Mouse (Mus musculus) urinary bladder, postnatal 4 days (tissue): Measurements from ENCODE around the gene Fam214b.

Experiments used
- DNase-seq, 2 experiments: peaks; one replicate each; pipeline ENCODE4 v3.0.0; 2021 to 2022; ENCODE audit warnings: low spot score in 2 of 2

Gene Fam214b

DNA sequence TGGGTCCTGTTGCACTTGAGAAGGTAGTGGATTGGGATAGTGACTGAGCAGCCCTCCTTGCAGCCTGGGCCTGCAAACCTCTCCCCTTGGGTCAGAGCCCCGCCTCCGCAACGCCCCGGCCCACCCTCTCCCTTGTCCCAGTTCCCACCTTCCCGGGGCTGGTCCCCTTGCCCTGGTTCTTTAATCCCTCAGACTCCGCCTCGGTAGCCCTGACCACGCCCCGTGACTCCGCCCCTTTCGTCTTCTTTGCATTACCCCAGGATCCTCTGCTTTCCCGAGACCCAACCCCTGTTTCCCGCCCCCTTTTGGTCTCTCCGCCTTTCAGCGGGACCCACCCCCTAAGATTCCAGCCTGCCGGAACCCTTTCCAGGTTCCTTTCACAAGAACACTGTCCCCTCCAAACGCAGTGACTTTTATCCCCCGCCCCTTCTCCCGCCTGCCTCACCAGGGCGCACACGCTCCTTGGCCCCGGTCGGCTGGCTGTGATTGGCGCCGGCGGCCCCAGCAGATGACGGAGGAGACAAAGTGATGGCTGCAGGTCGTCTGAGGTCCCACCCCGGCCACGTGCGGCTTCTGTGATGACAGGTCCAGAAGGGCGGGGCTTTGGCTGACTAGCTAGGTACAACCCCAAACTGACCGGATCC lies at the start of gene Fam214b:
Fam214b (minus strand) TSS at position 562 of the 644 bp plus-strand sequence.
- peak; percentile 97 to 99 for DNase-seq

DNA sequence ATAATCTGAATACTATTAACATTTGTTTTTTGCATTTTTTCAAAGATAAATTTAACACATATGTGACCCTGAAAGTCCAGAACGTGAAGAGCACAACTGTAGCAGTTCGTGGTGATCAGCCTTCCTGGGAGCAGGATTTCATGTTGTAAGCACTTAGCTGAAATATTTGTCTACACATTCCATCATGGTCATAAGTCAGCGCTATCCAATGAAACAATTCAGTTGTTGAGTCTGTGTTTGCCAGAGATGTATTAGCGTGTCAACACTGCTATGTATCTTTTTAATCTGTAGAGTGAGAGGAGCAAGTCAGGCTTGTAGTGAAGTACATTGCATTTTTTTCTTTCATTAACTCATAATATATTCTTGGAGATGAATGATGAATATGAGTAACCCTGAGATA lies 45.2 kb upstream of the Fam214b start:
- DNase-seq: no peak

DNA sequence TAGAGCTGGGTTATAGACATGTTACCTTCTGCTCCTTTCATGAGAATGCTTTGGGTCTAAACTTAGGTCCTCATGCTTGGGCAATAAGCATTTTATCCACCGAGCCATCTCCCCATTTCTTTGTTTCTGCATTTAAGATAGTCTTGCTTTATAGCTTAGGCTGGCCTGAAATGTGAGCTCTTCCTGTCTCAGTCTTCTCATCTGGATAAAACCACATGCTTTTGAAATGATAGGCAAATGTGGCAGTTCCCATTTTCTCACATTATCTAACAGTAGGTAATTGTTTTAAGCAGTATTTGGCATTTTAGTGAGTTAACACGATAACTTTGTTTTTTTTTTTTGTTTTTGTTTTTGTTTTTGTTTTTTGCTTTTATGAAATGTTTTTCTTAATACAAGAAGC lies 43.9 kb upstream of the Fam214b start:
- no peak for DNase-seq

DNA sequence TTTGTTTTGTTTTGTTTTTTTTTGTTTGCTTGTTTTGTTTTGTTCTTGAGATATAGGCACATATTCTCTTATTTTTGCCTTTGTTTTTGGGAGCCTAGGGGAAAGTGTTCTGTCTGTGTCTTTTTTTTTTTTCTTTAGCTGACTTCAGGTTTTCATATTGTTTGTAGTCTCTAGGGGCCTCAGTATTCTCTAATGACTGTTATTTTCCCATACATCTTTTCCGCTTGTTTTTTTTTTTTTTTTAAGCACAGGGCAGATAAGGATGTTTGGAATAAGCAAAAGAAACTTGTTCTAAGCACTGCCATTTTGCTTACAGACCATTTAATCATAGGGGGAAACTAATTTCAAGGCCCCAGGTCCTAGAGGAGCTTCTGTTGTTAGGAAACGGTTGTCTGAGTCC lies 36.4 kb upstream of the Fam214b start:
- DNase-seq: no peak

DNA sequence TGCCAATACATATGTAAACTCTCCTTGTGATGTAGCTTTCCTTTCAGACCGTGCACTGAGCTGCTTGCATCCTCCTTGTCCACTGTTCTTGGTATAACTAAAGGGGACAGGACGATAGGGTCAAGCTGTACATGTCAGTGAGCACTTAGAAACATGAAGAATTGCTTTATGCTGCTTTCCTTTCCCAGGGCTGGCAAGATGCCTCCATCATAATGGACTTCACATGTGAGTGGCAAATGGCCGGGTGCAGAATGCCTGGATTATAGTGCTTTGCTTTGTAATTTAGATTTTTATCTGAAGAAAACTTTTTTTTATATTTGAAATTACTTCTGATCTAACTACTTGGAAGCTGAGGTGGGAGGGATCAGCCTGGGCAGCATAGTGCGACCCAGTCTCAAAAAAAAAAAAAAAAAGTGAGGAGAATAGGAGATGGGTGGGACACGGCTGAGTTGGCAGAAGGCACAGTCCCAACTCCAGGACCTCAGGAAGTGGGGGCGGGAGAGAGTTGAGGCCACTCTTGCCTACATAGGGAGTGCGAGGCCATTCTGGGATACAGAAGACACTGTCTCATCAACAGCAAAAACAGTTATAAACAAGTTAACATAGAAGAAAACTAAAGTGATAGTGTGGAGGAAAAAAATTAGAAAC lies 32.2 kb upstream of the Fam214b start:
- no peak for DNase-seq

DNA sequence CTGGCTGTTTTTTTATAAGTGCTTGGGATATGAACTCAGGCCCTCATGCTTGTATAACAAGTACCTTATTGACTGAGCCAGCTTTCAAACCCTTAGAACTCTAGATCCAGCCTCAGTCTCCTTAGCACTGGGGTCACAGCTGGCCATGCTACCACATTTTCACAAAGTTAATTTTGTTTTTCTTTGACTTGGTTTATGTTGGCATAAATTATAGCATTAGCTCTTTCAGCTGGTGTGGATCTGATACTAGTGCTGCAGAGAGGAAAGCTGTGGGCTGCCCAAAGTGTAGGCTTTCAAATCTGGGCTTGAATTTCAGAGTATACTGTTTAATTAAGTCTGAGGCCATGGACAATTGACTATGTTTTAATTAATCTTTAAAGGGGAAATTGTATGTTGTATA lies 28.9 kb upstream of the Fam214b start:
- DNase-seq: no peak

DNA sequence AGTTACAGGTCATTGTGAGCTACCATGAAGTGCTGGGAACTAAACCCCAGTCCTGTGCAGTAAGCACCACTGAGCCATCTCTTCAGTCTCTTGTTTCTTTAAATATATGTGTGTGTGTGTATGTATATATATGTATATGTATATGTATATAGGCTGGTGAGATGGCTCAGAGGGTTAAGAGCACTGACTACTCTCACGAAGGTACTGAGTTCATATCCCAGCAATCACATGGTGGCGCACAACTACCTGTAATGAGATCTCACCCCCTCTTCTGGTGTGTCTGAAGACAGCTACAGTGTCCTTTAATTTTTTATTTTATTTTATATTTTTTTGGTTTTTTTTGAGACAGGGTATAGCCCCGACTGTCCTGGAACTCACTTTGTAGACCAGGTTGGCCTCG lies 19.5 kb upstream of the Fam214b start:
- DNase-seq: no peak

DNA sequence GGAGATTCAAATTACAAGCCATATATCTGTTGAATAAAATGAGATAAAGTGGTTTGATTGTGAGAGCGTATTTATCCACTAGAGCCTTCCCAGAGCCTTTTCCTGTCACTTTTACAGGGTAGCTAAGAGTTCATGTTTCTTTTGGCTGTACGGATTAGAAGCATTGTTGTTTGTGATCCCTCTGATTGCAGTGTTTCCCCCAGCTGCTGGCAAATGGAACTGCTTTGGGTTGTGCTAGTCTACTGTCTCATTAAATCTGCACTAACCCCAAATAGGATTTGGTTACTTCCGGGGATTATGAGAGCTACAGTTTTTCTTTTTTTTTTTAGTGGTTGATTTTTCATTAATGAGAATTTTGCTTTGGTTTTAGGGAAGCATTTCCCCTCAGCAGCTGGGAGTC lies 14.3 kb upstream of the Fam214b start:
- DNase-seq: no peak

DNA sequence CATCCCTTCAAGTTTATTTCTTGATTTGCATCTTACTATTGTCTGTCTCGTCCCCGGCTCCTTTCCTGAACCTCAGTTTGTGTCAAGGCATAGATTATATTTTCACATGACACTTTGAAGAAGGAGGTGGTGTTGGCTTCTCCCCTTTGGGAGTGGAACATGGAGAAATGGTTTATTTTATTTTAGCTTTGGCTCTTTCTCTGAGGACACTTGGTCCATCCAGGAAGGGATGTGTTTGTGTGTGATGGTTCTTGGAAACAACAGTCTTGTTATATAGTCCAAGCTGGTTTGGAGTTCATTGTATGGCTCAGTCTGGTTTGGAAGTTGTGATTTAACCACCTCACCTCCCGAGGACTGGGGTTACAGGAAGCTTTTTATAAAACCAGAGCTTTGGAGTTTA lies 13.7 kb upstream of the Fam214b start:
- no peak for DNase-seq

DNA sequence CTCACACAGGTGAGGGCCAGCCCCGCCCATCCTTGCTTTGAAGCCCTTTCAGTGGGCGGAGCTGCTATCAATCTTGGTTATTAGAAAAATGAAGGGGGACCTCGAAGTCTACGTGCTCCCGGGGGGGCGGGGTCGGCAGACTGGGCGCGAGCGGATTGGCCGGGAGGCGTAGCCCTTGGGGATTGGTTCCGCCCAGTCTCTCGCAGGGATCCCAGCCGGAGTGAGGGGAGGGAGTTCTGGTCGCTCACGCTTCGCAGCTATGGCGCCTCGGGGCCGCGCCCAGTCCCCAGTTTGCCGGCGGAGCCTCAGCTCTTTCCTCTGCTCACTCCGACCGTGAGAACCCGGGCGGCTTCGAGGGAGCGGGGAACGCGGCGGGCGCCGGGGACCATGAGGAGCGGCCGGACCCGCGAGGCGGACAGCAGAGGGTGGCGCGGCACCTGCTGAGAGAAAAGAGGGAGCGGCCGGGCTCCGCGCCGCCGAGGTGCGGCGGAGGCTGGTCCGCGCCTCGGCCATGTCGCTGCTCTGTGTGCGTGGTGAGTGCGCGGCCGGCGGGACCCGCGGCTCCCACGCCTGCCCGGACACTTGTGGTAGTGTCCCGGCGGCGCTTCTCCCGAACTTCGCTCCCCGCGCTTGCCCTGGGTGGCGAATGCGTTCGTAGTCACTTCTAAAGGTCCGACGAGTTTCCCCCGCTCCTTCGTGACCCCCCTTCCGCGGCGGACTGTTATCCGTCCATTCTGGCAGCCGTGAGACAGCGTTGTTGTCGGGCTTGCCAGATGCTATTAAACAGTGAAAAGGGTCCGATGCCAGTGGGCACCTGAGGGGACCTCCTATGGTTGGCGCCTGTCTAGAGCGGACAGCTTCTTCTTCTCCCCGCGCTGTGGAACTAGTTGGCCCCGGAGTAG lies 13.0 kb upstream of the Fam214b start, which contains the start of gene Unc13b:
Unc13b (plus strand) TSS at position 201 of the 902 bp plus-strand sequence.
- DNase-seq: peak; percentile 84 to 88

DNA sequence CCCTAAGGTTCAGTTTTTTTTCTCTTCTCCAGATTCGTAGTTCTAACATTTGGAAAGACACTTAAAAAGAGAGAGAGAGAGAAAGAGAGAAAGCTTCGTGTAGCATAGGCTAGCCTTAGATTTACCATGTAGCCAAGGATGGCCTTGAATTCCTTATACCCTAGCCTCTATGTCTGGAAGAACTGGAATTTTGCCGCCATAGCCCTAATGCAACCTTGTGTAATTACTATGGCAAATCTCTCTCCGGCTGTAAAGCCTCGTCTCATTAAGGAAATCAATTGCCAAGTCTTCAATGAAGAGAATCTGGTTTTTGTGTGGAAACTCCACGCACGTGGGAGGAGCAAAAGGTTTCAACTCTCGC lies 12.4 kb upstream of the Fam214b start:
- no peak for DNase-seq

DNA sequence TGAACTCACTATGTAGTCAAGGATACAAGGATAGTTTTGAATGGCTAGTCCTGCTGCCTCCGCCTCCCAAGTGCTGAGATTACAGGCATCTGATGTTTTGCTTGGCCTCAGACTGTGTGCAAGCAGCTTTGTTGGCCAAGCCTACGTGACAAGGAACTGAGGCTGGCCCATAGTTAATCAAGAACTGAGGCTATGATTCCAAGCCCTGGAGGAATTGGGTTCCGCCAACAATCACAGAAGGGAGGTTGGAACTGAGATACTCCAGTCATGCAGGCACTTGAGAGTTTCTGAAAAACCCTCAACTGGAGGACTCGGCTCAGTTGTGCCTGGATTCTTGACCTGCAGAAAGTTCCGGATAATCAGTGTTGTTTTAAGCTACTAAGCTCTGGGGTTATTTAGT lies 11.6 kb upstream of the Fam214b start:
- DNase-seq: no peak

DNA sequence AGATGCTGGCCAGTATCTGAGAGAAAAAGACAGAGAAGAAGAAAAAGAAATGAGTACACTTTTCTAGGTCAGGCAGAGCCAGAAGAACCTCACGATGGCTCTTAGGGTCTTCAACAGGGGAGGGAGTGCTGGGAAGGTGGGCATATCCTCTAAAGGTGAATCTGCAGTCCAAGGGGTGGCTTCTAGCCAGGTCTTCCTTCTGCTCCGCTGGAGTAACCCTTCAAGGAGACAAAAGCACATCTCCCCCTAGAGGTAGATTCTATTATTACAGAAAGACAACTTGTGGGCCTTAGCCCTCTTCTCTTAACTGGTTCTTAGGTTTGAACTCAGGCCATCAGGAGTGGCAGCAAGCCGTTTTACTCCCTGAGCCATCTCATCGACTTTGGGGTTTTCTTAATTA lies 6.6 kb upstream of the Fam214b start:
- DNase-seq: no peak

DNA sequence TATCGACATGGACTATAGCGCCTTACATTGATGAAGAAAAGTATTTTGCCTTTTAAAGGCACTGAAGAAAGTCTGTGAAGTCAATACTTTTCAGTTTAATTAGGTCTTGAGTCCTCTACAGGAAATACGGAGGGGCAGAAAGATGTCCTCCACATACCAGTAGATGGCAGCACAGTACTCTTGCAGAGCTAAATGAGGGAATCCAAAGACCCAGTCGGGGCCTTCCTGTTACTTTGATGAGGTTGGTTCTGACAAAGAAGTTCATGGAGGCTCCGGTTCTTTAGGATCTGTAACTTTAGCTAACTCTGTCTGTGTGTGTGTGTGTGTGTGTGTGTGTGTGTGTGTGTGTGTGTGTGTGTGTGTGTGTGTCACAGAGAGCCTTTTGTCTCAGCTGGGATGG lies 1.2 kb upstream of the Fam214b start:
- DNase-seq: peak; percentile 57 to 69

DNA sequence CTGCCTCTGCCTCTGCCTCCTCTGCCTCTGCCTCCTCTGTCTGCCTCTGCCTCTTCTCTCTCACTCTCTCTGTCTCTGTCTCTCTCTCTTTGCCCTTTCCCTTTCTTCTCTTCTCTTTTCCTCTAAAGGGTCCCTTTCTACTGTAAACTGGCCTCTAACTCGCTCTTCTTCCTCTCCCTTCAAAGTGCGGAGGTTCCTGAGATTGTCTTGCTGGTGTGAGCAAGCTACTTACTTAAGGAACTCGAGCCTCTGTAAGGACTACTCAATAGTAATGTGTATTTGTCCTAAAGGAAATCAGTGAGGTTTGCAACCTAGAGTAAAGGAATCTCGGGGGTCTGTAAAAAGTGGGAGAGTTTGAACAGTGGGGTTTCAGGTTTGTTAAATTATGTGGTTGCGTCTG lies 587 bp upstream of the Fam214b start:
- no peak for DNase-seq

DNA sequence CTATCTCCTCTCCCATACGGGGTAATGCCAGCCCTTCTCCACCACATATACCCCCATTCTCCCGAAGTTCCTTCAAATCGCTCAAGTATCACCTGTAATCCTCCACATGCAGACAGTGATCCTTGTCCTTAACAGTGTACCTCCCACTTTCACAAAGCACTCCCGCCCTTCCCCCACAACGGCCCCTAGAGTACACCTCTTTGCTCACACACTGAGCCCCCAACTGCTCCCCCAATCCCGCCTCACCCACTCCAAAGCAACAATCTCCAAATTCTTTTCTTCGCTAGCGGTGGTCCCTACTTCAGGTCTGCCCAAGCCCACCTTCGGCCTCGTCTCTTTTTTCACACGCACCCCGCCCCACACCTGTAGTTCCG lies 748 bp downstream of the Fam214b start:
- DNase-seq: no peak

DNA sequence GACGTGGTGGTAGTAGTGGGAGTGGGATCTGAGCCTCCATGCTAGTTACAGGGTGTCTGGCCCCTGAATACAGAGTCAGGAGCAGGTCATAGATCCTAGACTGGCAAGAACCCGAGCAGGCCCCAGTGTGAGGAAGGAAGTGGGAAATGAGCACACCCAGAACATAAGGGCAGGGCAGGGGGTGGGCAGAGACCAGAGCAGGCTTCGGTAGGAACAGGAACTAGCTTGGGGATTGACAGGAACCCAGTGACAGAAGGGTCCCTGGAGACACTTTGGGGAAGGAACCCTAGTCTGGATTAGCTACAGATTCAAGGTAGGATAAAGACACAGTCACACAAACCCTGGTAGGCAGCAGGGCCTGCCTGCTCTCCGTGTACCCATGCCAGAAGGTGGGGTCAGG lies 1.3 kb downstream of the Fam214b start:
- no peak for DNase-seq

DNA sequence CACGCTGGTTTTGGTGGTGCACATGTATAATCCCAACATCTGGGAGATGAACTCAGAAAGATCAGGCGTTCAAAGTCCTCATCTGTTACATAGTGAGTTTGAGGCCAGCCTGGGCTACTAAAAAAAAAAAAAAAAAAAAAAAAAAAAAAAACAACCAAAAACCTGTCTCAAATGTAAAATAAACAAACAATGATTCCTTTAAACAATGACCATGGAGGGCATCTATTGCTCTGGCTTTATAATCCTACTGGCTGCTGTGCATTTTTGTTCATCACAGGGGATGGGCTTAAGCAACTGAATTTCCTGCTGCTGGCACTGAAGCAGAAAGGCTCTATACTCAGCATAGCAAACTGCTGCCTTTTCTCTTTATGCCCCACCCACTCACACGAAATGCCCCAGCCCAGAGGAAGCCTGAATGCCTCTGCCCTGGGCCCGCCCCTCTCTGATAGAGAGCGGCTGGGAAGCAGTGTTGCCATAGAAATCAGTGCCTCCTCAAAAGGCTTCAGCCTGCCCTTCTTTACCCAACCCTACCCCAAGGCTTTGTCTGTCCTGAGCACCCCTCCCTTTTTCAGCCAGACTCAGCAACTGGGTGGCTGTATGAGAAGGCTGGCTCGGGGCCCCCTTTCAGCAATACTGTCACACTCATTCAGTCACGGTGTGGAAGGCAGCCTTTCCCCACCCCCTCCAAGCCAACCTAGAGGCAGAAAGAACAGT lies 2.2 kb downstream of the Fam214b start:
- peak; percentile 61 to 74 for DNase-seq

DNA sequence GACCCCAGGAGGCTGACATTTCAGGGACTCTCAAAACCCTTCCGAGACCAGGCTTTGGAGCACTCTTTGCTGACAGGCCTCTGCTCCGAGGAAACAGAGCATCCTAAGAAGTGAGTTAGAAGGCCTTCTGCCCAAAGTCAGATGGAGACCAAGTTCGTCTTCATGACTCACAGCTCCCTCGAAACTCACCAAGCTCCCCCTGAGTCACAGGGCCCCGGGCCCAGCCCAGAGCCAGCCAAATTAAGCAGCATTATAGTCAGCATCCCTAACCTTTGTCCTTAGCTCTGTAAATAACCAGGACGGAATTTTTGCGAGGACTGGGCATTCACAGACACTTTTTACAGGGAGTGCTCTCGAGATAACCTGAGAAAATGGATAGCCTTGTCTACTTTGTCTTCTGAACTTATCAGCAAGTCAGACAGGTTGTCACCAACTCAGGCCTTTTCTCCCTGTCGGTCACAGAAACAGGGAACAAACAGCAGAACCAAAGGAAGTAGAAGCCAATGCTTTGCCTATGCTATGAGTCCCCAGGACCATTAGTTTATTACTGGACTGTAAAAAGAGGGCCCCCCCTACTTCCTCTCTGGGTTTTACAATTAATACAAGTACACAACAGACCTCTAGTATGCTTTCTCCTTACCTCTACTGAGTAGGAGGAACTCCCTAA lies 5.0 kb downstream of the Fam214b start:
- DNase-seq: no peak

DNA sequence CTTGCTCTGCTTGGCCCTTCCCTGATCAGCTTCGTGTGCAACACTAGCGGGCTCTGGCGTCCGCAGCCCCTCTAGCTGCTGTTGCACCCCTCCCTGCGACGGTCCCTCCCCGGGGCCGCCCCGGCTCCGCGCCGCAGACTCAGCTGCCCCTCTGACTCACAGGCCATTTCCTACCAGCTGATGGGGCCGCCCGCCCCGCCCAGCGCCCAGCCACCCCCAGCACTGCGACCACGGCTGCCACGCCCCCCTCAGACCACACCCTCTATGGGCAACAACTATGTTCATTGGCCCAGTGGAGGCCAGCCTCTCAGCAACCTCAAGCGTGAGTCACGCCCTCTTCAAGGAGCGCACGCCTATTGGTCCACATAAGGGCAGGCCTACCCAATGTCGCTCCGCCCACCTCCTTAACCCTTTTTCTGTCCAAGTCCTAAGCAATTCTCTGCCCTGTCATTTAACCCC lies 5.9 kb downstream of the Fam214b start:
- DNase-seq: peak; percentile 95 to 97

DNA sequence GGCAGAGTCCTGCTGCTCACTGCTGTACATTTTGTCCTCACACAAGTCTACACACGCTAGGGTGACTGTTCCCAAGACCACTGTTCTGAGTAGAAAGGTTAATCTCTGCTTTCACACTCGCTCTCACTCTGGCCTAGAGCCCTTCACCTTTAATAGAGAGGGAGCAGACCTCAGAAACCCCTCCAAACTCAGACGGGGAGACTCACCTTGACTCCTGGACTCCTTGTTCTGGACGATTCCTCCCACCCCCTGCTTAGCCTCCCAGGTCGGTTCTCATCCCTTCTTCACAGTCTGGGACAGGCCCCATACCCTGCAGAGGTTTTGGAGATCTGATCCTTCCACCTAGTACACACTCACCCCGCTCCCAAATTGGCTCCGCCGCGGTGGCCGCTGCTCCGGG lies 6.4 kb downstream of the Fam214b start:
- no peak for DNase-seq
